Mouse (Mus musculus) layer of hippocampus, postnatal 36 days (tissue): ENCODE measurements around the gene Ick. TPM values are rescaled to one million over a fixed set of nuclear protein-coding genes. Genes with fewer than 3 reads are reported as not detected.
"Not testable (repeated sequence)": the region's sequence is repeated elsewhere in the genome, so short reads cannot be mapped to it uniquely, and the experiment has no call there.

Experiments
- DNase-seq, 2 experiments: peaks; one replicate each; pipeline ENCODE4 v3.0.0; 2022
- total RNA-seq, 2 experiments: library from RNA; stranded (reverse); gene quantifications; 2 replicates each; pipeline ENCODE4 v1.2.3; 2021

Gene Ick
- total RNA-seq, 2 experiments from 2014 or later = 21.3 to 22.2 TPM

DNA sequence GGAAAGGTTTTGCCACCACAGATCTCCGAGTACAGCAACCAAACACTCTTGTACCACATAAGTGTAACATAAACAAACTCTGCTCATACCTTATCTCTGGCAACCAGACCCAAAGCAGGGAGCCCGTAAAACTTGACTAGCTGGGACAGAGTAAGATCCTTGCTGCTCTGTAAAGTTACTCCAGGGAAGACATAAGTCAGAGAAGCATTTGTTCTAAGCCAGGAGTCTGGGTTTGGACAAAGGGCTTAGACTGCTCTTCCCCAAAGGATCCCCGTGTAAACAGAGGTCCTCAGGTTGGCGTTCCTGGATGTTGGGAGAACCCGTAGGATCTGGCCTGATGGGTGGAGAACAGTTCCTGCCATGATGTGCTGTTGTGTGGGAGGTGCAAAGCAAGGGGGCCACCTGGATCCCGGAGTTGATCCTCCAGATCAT lies 3.5 kb upstream of the Ick start:
- DNase-seq = no peak

DNA sequence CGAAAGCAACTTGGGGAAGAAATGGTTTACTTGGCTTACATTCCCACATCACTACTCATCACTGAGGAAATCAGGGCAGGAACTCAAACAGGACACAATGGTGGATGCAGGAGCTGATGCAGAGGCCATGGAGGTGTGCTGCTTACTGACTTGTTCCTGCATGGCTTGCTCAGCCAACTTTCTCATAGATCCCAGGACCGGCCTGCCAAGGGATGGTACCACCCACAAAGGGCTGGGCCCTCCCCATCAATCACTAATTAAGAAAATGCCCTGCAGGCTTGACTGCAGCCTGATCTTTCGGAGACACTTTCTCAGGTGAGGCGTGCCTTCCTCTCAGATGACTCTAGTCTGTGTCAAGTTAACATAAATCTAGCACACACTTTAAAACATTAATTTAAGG lies 2.2 kb upstream of the Ick start:
- DNase-seq = no peak

DNA sequence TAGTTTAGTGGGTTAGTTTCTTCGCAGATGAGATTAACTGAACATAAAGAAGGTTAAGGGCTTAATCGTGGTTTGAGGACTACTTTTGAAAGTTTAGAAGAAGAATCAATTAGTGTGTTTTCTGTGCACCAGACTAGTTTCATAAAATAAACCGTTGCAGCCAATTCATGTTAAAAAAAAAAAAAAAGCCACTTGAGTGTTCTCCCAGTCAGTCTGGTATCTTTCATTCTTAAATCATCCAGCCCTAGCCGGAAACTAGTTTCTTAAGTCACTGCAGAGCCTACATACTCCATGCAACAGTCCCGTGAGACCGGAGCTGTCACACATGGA lies 1.4 kb upstream of the Ick start:
- DNase-seq = no peak

DNA sequence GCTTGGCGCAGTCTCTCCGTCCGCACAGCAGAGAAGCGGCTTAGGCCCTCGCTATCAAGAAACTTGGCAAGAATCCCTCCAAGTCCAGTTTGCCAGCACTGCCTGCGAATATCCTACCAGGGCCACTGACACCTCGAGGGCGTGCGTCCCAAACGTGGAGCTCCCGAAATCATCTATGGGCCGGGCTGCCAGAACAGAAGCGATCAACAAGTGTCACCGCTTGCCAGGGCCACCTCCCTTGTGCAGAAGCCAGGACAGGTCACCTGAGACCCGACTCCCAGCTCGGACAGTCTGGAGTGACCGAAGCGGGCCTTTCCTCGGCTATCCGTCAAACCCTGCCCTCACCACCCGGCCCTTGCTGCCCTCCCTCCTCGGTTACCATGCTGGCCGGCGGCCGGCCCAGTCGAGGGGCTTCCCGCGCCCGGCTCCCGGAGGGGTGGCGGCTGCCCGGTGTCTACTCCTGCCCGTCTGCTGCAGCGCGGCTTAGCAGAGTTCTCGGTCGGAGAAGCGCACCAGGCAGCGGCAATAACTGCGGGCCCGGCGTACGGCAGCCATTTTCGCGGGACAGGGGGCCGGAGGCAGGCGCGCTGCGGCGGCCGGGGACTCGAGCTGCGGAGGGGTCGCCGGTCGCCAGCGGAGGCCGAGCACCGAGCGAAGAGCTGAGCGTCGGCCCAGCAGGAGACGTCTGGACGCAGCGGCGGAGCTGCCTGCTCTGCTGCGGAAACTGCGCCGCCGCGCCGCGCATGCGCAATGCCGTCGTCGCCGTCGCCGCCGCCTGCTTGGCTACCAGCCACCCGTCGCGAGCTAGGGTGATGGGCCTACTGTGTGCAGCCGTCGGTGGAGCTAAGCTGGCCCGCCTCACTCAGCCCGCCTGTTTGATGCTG lies 838 bp upstream of the Ick start:
- DNase-seq = peak; percentile 82 to 85

DNA sequence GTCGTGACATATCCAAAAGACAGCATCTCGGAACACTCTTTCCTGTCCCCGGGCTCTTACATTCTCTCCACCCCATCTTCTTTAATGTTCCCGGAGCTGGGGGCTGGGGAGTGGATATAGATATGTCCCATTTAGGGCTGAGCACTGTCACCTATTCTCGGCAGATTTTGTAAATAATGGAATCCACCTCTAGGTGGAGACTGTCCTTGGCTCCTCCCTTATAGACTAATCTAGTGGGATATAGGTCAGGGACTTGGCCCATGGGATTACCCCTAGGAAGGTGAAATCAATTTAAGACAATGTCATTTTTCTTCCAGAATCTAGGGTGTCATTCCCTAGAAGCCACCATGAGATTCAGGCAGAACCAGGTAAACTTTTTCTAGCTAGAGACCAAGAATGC lies 664 bp downstream of the Ick start:
- no peak for DNase-seq

DNA sequence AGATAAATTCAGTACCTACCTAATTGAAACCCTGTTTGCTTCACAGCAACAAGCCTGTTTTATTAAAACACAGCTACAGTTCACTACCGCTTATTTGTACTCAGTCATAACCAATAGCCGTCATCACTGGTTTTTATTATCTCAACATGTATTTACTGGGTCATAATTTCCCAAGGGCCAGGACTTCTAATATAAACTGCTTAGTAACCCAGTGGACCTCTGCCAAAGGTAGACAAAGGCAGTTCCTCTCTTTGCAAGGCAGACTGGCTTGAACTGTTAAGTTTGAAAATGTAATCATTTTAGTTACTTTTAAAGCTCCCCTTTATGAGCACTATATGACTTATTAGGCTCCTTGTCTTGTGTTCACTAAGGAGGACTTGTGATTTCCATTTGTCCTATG lies 2.5 kb downstream of the Ick start:
- DNase-seq = no peak

DNA sequence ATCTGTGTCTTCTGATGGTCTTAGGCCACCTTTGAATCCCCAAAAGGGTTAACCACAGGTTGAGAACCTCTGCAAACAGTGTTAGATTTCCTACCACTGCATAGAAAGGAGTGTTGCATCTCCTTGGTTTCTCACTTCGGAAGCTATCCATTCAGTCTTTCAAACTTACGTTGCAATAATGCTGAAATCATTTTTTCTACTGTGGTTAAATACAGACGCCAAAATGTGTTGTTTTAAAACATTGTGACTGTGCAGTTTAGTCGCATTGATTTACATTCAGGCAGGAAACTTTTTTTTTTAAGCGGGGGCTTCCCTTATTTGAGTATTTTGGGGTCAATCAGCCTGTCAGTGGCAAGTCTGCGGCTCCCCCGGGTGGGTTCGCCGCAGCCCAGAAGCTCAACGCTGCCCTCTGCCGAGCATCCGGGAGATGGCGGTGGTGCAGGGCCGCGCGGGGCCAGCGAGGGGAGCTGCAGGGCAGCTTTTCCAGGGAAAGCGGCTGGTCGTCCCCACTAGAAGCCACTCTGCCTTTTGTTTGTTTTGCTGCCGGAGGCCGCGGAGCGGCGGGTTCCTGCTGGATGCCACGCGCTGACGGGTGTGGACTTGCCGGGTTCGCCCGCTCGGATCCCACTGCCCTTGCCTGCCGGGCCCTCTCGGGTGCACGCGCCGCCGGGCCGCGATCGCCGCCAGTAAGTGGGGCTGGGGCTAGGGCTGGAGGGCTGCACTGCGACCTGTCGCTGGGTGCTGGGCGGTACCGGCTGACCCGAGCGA lies 4.0 kb downstream of the Ick start:
- DNase-seq = peak; percentile 92 to 96

DNA sequence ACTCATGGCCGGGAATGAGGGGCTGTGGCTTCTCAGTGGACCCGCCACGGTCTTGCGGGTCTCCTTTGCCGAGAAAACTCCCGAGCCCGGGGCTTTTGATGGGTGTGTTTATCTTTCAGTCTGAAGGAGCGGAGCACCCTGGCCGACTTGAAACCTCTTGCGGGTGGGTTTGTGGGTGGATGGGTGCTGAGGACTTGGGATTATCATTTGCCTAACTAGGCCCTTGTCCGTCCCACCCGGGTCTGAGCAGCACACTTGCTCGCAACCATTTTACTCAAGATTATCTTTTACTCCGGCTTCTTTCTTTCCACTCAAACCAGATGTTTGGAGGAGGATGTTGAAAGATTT lies 4.5 kb downstream of the Ick start:
- no peak for DNase-seq

DNA sequence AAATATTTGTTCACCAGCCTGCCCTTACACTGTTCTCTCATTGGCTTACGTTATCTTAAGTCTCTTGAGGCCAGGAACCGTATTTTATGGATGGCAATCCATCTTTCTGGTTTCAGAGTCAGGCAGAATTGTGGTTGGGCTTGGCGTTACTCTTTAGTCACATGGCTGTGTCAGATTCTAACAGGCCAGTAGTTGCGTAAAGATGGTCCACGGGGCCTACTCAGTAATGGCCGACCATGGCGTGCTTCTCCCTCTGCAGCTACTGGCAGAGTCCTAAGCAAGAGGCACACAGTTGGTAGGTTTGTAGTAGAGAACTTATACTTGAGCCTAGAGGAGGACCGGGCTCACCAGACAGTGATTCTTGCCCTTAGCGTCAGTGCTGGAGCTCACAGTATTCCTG lies 6.8 kb downstream of the Ick start:
- DNase-seq = no peak

DNA sequence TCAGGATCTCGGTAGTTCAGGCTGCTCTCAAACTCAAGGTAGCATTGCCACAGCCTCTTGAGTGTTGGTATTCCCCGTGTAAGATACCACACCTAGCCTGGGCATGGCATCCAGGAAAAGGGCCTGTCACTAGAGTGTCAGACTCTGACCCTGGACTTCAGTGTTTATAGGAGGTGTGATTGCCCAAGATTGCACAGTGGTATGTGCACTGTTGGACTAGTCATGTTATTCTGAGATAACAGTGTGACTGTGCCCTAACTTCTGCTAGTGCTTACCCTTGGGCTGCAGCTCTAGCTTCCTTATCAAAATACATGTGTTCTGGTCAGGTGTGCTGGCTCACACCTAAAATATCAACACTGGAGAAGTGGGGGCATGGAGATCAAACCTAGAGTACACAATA lies 8.7 kb downstream of the Ick start:
- no peak for DNase-seq

DNA sequence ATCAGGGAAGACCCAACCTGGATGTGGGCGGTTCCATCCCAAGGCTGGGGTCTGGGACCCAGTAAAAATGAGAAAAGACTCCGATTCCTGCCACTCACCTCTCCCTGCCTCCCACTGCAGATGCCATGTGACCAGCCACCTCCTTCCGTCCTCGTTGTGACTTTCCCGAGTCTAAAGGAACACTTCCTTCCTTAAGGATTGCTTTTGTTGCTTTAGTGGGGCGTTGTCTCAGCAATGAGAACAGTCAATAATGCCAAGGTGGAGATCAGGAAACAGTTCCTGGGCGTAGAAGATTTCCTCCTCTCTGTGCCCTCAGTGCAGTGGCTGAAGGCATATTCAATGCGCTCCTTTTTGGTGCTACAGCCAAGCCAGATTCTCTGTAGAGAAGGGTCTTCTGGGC lies 12.4 kb downstream of the Ick start:
- no peak for DNase-seq

DNA sequence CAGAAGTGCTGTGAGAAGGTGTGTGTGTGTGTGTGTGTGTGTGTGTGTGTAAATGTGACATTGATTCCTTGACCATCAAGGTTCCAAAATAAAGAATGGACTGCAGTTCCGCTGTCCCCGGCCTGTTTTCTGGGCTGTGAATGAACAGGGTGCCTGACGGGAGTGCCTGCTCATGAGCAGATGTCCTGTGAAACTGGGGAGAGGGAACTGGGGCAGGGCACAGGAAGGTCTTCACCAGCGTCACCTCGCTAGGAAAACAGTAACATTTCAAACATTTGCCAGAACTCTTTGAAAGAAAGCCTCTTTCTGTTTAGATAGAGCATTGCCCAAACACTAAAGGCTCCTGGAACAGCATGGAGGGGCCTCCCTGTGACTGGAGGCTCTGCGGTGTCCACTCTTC lies 13.0 kb downstream of the Ick start:
- no peak for DNase-seq

DNA sequence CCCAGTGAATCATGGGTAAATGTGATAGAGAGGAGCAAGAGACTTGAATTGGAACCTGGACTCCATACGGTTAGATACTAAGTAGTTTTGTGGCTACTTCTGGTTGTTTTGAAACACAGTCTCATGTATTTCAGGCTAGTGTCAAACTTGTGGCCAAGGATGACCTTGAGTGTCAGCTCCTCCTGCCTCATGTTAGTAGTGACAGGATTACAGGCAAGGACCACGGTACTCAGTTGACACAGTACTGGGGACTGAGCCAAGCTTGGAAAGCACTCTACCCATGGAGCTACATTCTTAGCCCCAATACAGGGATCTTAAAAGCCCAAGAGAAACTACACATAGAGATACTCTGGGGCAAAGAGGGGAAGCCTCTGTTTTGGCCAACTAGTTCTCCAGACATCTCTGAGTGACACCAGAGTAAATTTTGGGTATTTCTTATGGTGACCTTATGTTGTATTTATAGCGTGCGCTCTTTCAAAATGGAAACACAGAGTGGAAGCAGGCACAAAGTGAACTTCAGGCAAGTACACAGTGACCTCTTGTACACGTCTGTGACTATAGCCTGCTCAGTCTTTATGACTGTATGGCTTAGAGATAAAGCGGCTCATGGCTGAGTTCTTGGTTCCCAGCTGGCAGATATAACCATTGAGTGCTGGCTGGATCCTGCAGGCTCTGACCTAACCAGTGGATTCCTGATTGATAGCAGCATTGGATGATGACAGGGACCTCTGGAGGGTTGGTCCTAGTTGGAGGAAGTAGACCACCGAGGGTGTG lies 14.1 kb downstream of the Ick start:
- DNase-seq = no peak

DNA sequence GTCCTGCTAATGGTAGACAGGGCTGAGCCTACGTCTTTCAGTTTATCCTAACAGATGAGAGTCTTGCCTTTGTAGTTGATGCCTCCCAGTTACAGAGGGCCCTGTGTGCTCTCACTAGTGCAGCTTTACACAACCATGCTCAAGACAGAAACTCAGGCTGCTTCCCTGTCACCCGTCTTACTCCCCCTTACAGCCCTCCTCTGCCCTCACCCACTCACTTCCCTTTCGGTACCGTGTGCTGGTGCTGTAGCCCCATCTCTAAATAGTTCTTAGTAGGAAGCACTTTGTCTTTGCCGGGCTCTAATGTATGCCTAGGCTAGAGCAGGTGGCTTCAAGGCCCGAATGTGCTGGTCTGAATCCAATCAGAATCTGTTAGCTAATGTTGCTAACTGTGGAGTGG lies 15.3 kb downstream of the Ick start:
- DNase-seq = no peak

DNA sequence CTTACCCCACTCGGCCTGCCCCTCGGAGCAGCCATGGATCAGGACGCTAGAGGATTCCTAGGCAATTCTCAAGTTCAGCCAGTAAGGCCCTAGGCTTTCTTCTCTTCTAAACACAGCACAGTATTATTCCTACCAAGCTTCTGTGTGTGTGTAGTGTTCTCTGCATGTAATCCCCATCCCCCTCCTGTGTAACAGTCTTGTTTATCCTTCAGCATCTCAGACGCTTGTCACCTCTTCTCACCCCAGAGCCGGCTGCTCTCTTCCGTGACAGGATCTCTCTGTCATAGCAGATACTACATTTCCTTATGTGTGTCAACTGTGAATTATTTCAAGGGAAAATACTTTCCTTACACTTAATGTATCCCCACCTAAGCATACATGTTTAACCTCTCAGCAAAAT lies 17.0 kb downstream of the Ick start:
- no peak for DNase-seq

DNA sequence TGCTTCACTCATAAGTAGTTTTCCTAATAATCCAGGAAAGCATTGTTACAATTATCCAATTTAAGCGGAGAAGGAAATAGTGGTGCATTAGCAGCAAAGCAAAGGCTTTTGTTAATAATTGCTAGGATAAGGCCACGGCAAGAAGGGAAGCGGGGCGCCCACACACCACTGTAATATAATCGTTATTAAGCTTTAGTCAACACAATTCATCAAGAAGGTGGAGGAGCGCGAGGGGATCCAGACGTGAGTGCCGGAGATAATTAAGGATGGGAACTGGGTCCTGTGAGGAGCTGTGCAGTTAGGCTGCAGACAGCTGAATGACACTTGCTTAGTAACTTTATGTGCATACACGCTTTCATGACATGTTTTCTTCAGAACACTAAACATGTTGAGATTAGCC lies 17.7 kb downstream of the Ick start:
- no peak for DNase-seq

DNA sequence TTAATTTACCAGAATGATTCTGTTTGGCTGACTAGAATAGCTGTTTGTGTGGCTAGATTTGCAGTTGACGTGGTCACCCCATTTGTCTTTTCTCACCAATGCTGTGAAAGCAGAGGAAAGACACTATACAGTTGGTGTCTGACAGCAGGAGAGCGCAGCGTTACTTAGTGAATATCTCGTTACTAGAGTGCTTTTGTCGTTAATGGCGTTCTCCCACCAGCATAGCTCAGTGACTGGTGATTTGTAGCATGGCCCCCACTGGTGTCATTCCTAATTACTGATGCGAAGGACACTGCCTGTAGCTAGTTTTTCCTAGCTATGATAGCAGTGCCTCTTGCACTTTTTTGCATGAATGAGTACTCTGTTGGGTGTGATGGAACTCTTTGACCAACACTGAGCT lies 26.7 kb downstream of the Ick start:
- no peak for DNase-seq

DNA sequence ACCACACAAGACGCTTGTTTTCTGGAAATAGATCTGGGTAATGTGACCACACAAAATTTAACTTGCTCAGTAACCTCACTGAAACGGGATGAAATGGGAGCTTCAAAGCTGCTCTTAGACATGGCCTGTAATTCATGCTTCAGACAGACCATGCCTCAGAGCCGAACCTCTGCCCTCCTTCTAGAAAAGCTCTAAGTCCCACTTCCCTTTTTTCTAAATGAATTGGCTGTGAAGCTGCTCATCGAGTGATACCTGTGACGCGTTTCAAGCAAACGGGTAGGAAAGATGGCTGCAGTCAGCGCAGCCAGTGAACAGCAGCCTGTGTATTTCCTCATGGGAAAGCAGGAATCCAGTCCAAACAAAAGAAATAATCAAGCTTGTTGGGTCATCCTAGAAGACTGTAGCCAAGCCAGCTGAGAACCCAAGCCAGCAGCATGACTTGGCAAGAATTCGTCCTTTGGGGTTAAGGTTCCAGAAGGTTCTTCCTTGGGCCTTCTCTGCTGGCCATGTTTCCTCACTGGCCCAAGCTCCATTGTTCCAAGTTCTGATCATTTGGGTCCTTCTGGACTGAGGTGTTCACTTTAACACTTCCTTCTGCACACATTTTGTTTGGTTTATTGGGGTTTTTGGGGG lies 29.2 kb downstream of the Ick start:
- no peak for DNase-seq

DNA sequence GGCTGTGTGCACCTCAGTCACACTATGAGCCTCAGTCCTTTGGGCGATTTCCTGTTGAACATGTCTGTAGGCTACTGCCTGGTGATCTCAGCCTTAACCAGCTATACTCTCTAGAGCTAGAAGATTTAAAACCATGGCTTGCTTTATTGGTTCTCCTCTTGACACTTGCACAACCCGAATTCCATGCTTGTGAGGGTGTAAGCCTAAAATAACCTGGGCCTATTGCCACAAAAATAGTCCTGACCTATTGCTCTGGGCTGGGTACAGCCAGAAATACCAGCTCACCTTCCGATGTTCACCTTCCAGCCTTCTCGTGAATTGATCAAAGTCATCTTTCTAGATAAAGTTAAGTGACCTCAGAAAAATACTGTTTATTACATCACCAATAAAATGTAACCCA lies 30.5 kb downstream of the Ick start:
- DNase-seq = no peak

DNA sequence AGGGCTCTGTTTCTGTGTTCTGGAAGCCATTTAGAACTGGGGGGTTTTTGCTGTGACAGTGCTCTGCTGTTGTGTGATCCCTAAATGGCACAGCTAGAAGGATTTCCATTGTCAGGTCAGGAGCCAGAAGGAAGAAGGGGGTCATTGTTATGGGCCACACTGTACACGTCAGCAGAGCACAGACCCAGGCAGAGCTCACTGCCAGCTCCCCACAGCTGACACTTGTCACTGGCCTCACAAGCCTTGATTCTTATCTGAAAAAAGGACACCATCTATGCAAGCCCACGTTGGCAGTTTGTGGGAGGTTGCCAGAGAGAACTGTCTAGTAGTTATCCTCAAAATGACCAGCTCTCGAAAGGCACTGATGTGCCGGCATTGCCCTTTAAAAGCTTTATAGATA lies 37.1 kb downstream of the Ick start:
- DNase-seq = peak; percentile 34 to 39

DNA sequence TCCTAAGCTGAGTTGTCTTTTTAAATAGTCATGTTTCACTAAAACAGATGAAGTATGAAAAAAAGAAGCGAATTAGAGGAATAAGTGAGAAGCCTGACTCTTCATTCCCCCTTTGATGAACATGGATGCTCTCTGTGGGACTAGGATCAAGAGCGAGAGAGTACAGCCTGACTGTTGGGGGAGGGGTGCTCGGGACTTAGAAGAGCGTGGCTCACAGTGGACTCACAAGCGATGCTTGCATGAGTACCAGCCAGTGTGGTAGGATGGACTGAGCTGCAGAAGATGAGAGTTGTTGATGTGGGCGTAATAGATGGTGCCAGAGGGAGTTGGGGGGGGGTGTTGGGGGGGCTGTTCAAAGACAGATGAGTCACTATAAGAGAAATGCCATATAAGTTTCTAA lies 37.6 kb downstream of the Ick start:
- DNase-seq = no peak

DNA sequence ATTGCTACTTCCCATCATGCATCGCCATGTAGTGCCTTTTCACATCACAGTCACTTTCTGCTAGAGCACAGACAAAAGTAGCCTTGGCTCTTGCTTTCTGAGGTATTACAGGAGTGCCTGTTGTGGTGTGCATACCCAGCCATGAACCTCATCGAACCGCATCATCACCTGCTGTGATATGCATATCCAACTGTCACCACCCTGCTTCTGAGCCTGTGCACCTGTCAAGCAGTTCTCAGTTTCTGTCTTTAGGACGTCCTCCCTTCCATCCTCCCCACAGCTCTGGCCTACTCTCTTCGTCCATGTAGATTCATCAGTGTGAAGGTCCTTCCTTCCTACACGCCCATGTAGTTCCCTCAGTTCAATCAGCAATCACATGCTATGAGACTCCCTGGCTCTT lies 39.2 kb downstream of the Ick start:
- no peak for DNase-seq

DNA sequence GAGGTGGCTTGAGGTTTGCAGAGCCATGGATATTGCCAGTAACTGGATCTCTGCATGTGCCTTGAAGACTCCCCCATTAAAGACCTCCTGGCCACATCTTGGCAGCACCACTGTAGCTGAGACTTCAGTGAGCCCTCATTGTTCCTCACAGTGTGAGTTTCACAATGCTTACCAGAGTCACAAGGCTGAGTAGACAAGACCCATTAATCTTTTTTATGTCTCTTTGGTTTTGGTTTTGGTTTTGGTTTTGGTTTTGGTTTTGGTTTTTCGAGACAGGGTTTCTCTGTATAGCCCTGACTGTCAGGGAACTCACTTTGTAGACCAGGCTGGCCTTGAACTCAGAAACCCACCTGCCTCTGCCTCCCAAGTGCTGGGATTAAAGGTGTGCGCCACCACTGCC lies 40.8 kb downstream of the Ick start:
- not testable (repeated sequence) for DNase-seq
